Mouse (Mus musculus): ENCODE results near the gene Inhbe.

Inhbe gene

DNA sequence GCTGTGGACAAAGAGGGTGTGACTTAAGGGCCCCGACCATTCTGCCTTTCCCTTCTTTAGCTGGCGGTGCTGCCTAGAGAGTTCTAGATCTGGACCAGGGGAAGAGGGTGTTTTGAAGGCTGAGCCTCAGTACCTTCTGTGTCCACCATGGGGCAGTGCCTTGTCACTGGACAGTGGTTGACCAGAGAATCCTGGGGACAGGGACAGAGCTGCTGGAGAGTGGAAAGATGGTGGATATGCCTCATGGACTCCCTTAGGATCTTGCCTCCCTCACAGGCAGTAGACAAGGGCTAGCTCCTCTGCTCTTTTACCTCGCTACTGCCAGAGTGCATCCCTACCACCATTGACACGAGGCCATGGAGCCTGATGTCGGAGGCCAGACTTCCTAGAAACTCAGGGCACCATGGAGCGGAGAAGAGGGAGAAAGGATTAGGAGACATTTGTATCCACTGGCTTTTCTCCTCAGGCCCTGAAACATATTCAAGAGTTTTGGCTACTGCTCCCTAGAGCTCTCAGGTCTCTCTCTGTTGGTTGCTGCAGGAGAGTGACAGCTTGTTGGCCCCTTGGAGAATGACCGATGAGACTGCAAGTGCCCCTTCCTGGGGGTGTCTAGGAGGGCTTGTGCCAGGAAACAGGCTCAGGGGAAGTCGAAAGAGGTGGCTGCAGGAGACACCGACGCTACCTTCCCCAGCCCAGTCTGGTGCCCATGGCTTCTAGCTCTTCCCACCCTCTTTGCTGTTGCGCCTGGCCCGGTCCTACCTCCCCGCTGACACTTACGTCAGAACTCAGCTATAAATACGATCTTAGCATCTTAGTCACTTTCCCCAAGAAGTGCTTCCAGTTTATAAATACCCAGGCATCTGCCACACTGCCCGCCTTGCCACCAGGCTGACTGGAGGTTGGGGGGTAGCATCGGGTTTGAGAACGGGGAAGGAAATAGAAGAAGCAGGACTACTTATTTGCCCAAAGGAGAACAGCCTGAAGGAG lies at the start of gene Inhbe:
Inhbe (minus strand) TSS at position 503 of the 987 bp plus-strand sequence.
- DNase-seq (ENCODE audit: low spot score): no peak

- DNase-seq (ENCODE audit: low spot score): no peak
Observed at GRCm38 (mm10) chr10:127391774-127392173, 37.6 kb upstream of the Inhbe start.

GRCm38 (mm10) chr10:127381743-127382134 lies 27.5 kb upstream of the Inhbe start:
- no peak for DNase-seq (ENCODE audit: low spot score)

- DNase-seq (ENCODE audit: low spot score): peak; percentile 74
Observed at GRCm38 (mm10) chr10:127380767-127381742, 26.8 kb upstream of the Inhbe start.

GRCm38 (mm10) chr10:127380251-127380691 lies 26.1 kb upstream of the Inhbe start, which contains the start of gene R3hdm2:
Gene R3hdm2 (plus strand): TSS chr10:127380327.
- DNase-seq (ENCODE audit: low spot score): peak; percentile 95

- DNase-seq (ENCODE audit: low spot score): no peak
Observed at GRCm38 (mm10) chr10:127379654-127380053, 25.4 kb upstream of the Inhbe start.

DNA sequence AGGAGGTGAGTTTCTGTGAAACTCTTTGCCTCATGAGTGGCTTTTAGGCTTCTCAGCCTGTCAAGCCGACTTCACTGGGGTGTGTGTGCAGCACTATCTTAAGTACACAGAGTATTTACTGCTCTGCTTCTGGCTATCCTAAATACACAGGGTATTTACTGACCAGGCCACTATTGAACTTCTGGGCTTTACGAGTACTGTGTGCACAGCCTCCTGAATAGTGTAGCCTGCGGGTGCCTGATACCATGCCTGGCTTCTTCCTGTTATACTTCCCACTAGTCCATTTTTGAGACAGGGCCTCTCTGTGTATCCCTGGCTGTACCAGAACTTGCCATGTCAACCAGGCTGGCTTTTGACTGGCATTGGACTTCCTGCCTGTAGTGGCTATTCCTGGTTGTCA lies 23.5 kb upstream of the Inhbe start:
- DNase-seq (ENCODE audit: low spot score): no peak

GRCm38 (mm10) chr10:127371023-127371422 lies 16.8 kb upstream of the Inhbe start:
- DNase-seq (ENCODE audit: low spot score): no peak

GRCm38 (mm10) chr10:127369834-127370820 lies 15.9 kb upstream of the Inhbe start, which contains the start of gene Inhbc:
Gene Inhbc (minus strand): TSS chr10:127370431.
- DNase-seq (ENCODE audit: low spot score): peak; percentile 15

DNA sequence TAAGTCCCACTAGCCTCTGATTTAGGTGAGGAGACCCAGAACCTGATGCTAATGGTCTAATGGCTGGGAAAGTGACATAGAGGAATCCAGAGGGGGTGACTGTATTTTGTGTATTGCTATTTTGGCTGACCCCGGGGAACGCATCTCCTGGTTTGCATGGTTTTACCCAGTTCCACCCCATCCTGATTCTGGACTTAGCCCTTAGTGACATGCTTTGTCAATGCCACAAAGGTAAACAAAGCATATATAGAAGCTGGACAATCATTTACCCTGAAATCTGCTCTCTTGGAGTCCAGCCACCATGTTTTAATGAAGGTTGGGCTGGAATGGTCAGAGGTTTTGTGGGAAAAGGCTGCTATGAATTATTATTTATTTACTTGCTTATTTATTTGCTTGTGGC lies 14.1 kb upstream of the Inhbe start:
- DNase-seq (ENCODE audit: low spot score): no peak

DNA sequence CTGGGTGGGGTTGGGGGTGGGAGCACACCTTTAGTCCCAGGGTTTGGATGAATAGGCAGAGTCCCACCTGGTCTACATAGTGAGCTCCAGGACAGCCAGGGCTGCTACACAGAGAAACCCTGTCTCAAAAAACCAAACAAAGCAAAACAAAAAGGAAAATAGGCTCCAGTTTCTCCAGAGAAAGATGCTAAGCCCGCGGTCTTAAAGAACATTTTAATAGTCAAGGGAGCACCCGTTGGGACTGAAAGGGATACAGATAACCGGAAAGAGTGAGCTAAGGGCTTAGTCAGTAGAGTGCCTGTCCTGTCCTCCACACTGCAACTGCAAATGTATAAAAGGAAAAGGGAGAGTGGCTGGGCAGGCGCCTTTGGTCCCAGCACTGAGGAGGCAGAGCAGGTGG lies 12.9 kb upstream of the Inhbe start:
- no peak for DNase-seq (ENCODE audit: low spot score)

- no peak for DNase-seq (ENCODE audit: low spot score)
Observed at GRCm38 (mm10) chr10:127360714-127361113, 6.5 kb upstream of the Inhbe start.

DNA sequence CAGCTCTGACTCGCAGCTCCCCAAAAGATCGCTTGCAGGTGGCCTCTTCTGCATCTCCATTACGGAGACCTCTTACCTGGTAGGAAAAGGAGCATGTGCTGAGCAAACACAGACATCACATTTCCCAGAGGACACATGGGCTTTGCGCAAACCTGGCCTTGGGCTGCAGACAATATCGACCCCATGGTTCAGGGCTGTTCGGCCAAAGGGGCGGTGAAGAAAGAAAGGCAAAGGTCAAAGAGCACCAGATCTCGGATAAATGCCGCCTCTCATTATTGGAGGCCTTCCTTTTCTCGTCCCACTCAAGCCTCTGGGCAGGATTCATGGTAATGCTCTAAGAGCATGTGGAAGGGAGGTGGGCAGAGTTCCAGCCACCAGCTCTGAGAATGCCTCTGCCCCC lies 1.1 kb upstream of the Inhbe start:
- no peak for DNase-seq (ENCODE audit: low spot score)

DNA sequence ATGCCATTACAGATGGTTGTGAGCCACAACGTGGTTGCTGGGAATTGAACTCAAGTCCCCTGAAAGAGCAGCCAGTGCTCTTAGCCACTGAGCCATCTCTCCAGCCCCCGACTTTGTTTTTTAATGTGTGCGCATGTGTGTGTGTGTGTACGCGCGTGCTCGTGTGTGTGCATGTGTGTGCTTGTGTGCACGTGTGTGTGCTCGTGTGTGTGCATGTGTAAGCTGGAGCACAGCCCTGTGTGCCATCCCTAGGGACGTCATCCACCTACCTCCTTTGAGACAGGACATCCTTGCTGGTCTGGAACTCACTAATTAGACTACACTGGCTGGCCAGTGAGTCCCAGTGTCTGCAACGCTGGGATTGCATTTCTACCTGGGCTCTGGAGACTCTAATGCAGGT lies 1.4 kb downstream of the Inhbe start:
- no peak for DNase-seq (ENCODE audit: low spot score)

DNA sequence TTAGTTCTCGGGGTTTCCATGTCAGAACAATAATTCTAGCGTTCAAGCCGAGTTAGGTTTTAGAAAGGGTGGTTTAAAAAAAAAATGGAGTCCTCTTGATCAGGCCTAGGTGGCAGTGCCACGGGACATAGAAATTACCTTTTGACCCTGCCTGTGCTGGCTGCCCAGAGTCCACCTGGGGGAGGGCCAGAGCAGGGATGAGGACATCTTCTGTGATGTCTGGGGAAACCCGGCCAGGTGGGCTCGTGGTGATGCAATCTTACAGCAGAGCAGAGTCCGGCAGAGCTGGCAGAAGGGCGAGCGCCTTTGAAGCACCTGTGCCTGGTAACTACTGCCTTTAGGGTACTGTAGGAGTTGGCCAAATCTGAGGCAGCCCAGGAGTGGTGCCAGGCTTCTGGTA lies 2.0 kb downstream of the Inhbe start:
- DNase-seq (ENCODE audit: low spot score): peak; percentile 11

GRCm38 (mm10) chr10:127351719-127352118 lies 2.5 kb downstream of the Inhbe start:
- no peak for DNase-seq (ENCODE audit: low spot score)

- no peak for DNase-seq (ENCODE audit: low spot score)
Observed at GRCm38 (mm10) chr10:127351285-127351595, 3.0 kb downstream of the Inhbe start.

- peak; percentile 58 for DNase-seq (ENCODE audit: low spot score)
Observed at GRCm38 (mm10) chr10:127350594-127351284, 3.5 kb downstream of the Inhbe start.

GRCm38 (mm10) chr10:127349810-127350209 lies 4.4 kb downstream of the Inhbe start:
- no peak for DNase-seq (ENCODE audit: low spot score)

GRCm38 (mm10) chr10:127348957-127349356 lies 5.3 kb downstream of the Inhbe start:
- peak; percentile 17 for DNase-seq (ENCODE audit: low spot score)

- DNase-seq (ENCODE audit: low spot score): no peak
Observed at GRCm38 (mm10) chr10:127346173-127346572, 8.0 kb downstream of the Inhbe start.
